Mouse (Mus musculus) intestine, embryonic 16.5 days (tissue): ENCODE results near the gene Aak1. TPM values are rescaled to one million over a fixed set of nuclear protein-coding genes. Genes with fewer than 3 reads are reported as not detected.

Experiments used
- ATAC-seq: fragments of 200-750 bp; cut with Nextera tagmentation; 2 replicates; pipeline ENCODE4 v1.8.0; 2017; ENCODE audit warnings: moderate TSS enrichment, moderate library complexity
- H3K27ac ChIP-seq: fragments of 300-500 bp; sonication (generic); 2 replicates; pipeline ENCODE4 v1.5.1; 2014; ENCODE audit warnings: mild to moderate bottlenecking, low read length
- H3K27me3 ChIP-seq: fragments of 300-500 bp; sonication (generic); replicated peaks from 2 replicates; pipeline ENCODE4 v1.6.1; 2014; ENCODE audit warnings: low read length, control low read depth, mixed read lengths; ENCODE audit not compliant: control insufficient read depth, insufficient read depth
- H3K36me3 ChIP-seq: fragments of 300-500 bp; sonication (generic); 2 replicates; pipeline ENCODE4 v1.6.1; 2014; ENCODE audit warnings: low read length, control low read depth; ENCODE audit not compliant: control insufficient read depth, insufficient read depth
- H3K4me1 ChIP-seq: fragments of 300-500 bp; sonication (generic); 2 replicates; pipeline ENCODE4 v1.6.1; 2014; ENCODE audit warnings: low read length, control low read depth, mixed read lengths; ENCODE audit not compliant: control insufficient read depth, insufficient read depth
- H3K4me2 ChIP-seq: fragments of 300-500 bp; sonication (generic); 2 replicates; pipeline ENCODE4 v1.6.1; 2014; ENCODE audit warnings: low read depth, low read length, control low read depth
- H3K4me3 ChIP-seq: fragments of 300-500 bp; sonication (generic); 2 replicates; pipeline ENCODE4 v1.5.1; 2014; ENCODE audit warnings: mild to moderate bottlenecking, low read length
- H3K9ac ChIP-seq: fragments of 300-500 bp; sonication (generic); 2 replicates; pipeline ENCODE4 v1.6.1; 2014; ENCODE audit warnings: low read depth, low read length
- H3K9me3 ChIP-seq: fragments of 300-500 bp; sonication (generic); 2 replicates; pipeline ENCODE4 v1.6.1; 2016; ENCODE audit warnings: low read length, control low read depth; ENCODE audit not compliant: control insufficient read depth
- WGBS: fragments of 180-500 bp; shearing (Covaris S2); extraction: QIAGEN DNeasy Blood & Tissue Kit; methylation state at CpG from one replicate; pipeline ENCODE4 v1.1.7; 2014; 5-methylcytosine and 5-hydroxymethylcytosine counted together
- polyA plus RNA-seq: library from polyadenylated mRNA; unstranded; fragments of >200 nt; fragmentation: Nextera tagmentation; extraction: Ambion mirVana; gene quantifications from 2 replicates; pipeline ENCODE4 v1.2.1, GENCODE M21; 2015

Aak1 gene
- polyA plus RNA-seq, 1 experiment from 2014 or later, result 7.0 TPM

DNA sequence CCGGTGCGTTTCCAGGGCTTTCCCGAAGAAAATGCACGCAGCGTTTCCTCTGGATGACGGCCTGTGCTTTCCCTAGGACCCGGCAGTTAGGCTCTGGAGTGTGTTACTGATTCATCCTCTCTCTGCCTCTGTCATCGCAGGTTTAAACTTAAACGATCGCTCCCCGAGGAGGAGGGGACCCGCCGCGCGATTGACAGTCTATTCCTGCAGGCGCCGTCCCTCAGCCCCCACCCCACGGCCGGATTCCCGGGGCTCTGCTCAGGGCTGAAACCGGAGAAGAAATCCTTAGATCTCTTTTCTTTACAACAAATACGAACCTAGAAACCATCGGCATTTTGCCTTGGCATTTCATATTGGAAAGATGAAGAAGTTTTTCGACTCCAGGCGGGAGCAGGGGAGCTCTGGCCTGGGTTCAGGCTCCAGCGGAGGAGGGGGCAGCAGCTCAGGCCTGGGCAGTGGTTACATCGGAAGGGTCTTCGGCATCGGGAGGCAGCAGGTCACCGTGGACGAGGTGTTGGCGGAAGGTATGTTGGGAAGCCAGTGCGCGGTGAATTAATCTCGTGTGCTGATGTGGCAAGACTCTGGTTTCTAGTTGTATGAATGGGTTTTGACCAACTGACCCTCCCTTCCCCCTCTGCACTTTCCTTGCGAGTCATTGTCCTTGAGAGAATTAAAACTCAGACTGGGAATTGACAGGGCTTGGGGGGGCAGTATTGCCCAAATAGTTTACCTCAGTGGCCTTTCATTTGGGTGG is 552 bp downstream of the Aak1 start:
- H3K4me1 ChIP-seq, result peaks cover 28% of the 10 kb centered on the region
- peak overlapping the region; percentile 89 for H3K9ac ChIP-seq
- H3K9me3 ChIP-seq, result no peaks in the 10 kb centered on the region
- peak overlapping the region; percentile 66 for H3K4me2 ChIP-seq
- ATAC-seq, result peak; percentile 47
- WGBS, result under 1% methylated on average over 36 of the region's 36 CpGs
- H3K27ac ChIP-seq, result peak overlapping the region; percentile 97
- H3K4me3 ChIP-seq, result peak overlapping the region; percentile 75
- H3K36me3 ChIP-seq, result no peaks in the 10 kb centered on the region
- no peaks in the 10 kb centered on the region for H3K27me3 ChIP-seq

DNA sequence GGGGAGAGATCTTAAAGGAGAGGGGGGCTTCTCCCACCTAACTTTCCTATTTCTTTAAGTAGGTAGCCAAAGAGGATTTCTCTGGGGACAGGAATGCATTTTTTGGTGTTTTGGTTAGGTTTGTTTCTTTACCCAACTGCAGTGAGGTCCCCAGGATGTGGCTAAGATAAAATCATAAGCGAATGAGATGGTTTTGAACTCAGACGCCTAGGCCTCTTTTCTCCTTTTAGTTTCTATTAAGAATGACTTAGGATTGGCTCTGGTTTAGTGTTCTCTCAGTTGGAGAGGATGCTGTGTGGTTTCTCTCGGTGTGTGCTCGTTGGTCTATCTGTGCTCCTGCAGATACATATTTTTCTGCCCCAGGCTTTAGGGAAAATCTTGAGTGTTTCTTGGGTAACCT is 1.3 kb downstream of the Aak1 start:
- no peak for ATAC-seq
- no peaks in the 10 kb centered on the region for H3K36me3 ChIP-seq
- H3K9me3 ChIP-seq, result no peaks in the 10 kb centered on the region
- peak overlapping the region; percentile 97 for H3K27ac ChIP-seq
- peak overlapping the region; percentile 89 for H3K9ac ChIP-seq
- H3K27me3 ChIP-seq, result no peaks in the 10 kb centered on the region
- peaks cover 28% of the 10 kb centered on the region for H3K4me1 ChIP-seq
- peak overlapping the region; percentile 66 for H3K4me2 ChIP-seq
- 20% methylated on average over 4 of the region's 4 CpGs for WGBS
- H3K4me3 ChIP-seq, result peak overlapping the region; percentile 75

DNA sequence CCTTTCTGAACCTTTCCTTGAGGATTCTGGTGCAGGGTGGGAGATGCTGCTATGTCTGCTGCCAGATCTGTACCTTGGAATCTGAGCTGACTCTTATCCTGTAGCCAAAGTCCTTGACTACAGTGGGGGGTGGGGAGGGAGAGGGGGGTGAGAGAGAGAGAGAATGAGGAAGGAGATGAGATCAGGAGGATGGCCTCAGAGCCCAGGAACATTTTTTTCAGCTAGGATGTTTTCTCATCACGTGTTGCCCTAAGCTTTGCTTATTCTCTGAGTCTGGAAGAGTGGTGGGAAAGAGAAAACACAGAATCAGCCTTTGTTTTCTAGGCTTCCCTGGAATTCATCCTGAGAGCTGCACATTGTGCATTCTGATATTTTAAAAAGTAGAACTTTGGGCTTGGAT is 2.2 kb downstream of the Aak1 start:
- H3K27me3 ChIP-seq, result no peaks in the 10 kb centered on the region
- peak overlapping the region; percentile 89 for H3K9ac ChIP-seq

DNA sequence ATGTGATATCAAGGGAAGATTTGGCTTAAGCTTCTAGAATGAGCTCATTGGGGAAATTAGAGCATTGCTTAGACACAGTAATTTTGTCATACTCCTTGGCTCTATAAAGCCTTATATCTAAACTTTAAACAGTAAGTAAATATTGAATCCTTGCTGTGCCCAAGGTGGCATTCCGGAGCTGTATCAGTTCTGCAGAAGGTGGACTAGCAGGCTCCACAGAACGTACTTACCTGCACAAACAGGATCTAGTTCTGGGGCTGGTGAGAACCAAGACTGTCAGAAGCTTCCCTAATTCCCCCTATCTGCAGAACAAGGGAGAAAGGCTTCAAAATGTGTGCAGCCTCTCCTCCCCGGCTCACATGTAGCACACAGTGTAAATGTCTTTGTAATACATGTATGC is 4.6 kb downstream of the Aak1 start:
- Histone ChIP-seq H3K4me3 (no peak overlapping the region), H3K4me1 (peaks cover 24% of the 10 kb centered on the region), H3K27ac (no peak overlapping the region), H3K9ac (no peak overlapping the region), H3K27me3 (no peaks in the 10 kb centered on the region), H3K9me3 (no peaks in the 10 kb centered on the region), H3K36me3 (0 out of 2 replicates have a peak, but pooled peaks cover 2% of the 10 kb centered on the region), H3K4me2 (no peak overlapping the region)
- 72% methylated on average over 3 of the region's 3 CpGs for WGBS
- no peak for ATAC-seq

More for the DNA sequence above, 2.2 kb downstream of the Aak1 start:
- 0% methylated on average over 1 of the region's 1 CpGs for WGBS
- ATAC-seq, result 0 out of 2 replicates have a peak, but pooled peaks have one; percentile 16
- peak overlapping the region; percentile 66 for H3K4me2 ChIP-seq
- 0 out of 2 replicates have a peak, but pooled peaks cover 2% of the 10 kb centered on the region for H3K36me3 ChIP-seq
- peaks cover 28% of the 10 kb centered on the region for H3K4me1 ChIP-seq
- H3K4me3 ChIP-seq, result peak overlapping the region; percentile 75; the same call in 1 of the 2 replicates
- peak overlapping the region; percentile 35; the same call in 1 of the 2 replicates for H3K27ac ChIP-seq
- H3K9me3 ChIP-seq, result no peaks in the 10 kb centered on the region

DNA sequence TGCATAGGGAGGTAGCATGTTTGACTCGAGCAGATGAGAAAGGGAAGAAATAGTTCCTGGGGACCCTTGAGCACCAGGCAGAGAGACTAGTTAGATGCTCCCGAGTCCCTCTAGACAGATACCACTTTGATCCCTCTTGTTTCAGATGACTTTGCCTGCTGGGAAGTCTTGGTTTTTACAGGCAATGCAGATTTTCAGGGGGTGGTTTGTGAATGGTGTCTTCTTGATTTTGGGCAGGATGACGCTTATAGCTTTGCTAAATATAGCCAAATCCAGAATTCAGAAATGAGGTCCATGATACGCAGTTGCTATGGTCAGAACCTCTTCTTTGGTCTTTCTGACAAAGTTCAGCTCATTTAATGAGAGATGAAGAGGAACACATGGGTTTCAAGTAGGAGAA is 5.6 kb downstream of the Aak1 start:
- Histone ChIP-seq H3K27ac (no peak overlapping the region), H3K4me3 (no peak overlapping the region), H3K4me1 (peaks cover 24% of the 10 kb centered on the region), H3K4me2 (no peak overlapping the region), H3K27me3 (no peaks in the 10 kb centered on the region), H3K9me3 (no peaks in the 10 kb centered on the region), H3K9ac (no peak overlapping the region), H3K36me3 (0 out of 2 replicates have a peak, but pooled peaks cover 2% of the 10 kb centered on the region)
- ATAC-seq, result no peak
- 84% methylated on average over 4 of the region's 4 CpGs for WGBS

DNA sequence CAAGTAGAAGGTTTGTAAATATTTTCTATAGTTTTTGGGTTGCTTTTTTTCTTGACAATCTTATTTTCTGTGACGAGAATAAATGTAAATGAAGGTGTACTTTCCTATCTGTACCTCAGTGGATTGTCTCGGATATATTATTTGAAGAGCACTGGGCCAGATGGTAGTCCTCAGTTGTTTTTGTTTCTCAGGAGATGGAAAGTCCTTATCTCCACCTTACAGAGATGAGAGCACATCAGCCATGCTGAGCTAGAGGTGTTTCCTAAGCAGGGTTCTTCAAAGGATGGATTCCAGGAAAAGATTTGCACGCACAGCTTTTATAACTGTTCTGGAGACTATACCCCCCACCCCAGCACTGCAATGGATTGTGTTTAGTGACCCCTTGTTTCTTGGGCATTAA is 9.3 kb downstream of the Aak1 start:
- no peak overlapping the region for H3K27ac ChIP-seq
- no peaks in the 10 kb centered on the region for H3K27me3 ChIP-seq
- no peak overlapping the region for H3K4me3 ChIP-seq
- H3K4me1 ChIP-seq, result peaks cover 1% of the 10 kb centered on the region; the same call in 1 of the 2 replicates
- WGBS, result 87% methylated on average over 3 of the region's 3 CpGs
- no peak for ATAC-seq
- no peak overlapping the region for H3K4me2 ChIP-seq
- H3K9ac ChIP-seq, result no peak overlapping the region
- no peaks in the 10 kb centered on the region for H3K9me3 ChIP-seq
- 0 out of 2 replicates have a peak, but pooled peaks cover 2% of the 10 kb centered on the region for H3K36me3 ChIP-seq

DNA sequence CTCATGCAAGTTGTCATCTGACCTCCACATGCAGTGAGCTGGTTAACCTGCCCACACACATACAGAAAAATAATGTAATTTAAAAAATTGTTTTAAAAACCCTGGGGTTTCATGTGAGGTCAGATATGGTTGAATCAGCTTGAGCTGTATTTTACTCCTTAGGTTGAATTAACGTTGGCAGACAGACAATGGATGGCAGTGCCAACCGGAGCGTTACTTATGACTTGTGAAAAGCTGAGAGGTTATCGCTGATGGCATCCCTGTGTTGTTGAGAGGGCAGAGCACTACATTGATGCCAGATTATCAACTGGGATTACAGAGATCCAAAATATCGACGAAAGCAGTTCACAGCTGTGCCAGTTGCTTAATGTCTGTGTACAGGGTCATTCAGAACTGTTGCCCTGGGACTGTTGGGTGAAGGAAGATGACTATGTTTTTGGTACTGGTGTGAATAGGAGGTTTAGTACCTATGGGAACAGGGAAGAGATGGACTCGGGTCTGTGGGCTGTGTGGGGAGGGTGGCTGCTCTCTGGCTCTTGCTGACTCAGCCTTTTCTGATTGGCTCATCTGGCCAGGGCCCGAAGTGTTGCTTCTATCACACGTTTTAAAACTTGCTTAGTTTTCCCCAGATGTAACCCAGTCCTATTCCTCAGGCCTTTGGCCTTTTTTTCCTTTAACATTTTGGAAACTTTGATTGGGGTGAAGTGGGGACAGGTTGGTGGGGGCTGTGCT is 11.6 kb downstream of the Aak1 start:
- Histone ChIP-seq H3K9ac (no peak overlapping the region), H3K27me3 (no peaks in the 10 kb centered on the region), H3K4me2 (no peak overlapping the region), H3K4me1 (no peaks in the 10 kb centered on the region), H3K27ac (no peak overlapping the region), H3K4me3 (no peak overlapping the region), H3K9me3 (no peaks in the 10 kb centered on the region), H3K36me3 (0 out of 2 replicates have a peak, but pooled peaks cover 2% of the 10 kb centered on the region)
- WGBS, result 86% methylated on average over 9 of the region's 9 CpGs
- ATAC-seq, result no peak

DNA sequence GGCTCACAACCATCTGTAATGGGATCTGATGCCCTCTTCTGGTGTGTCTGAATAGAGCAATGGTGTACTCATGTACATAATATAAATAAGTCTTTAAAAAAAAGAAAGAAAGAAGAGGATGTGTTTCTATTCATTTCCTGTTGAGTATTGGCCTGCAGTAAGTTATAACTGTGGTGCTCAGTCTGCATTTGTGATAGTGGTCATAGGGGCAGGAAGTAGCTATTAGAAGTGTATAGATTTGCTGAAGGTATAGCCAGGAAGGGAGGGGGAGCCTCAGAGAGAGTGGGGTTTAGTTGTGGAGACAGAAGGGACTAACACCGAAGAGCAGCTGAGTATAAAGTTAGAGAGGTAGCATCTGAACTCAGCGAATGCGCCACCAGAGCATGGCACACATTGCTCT is 15.0 kb downstream of the Aak1 start:
- 91% methylated on average over 3 of the region's 3 CpGs for WGBS
- no peak for ATAC-seq

DNA sequence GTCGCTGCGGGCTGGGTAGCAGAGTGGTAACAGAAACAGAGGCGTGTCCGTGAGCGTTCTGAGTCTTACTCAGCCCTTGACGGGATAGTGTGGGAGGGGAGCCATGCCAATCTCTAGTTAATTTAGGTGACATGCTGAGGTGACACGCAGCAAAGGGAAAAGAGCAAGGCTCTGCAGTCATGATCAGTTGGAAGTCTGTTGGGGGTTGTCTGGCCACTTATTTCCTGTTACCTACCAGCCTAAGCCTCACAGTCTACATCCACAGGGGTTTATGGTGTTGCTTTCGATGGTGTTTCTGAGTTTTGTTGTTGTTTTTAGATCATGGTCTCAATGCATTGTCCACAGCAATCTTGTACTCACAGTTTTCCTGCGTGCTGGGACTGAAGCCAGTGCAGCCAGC is 21.0 kb downstream of the Aak1 start:
- WGBS, result 86% methylated on average over 9 of the region's 9 CpGs
- no peak overlapping the region for H3K9ac ChIP-seq

More for the DNA sequence above, 15.0 kb downstream of the Aak1 start:
- Histone ChIP-seq H3K9ac (no peak overlapping the region), H3K4me3 (no peak overlapping the region), H3K36me3 (no peaks in the 10 kb centered on the region), H3K27ac (no peak overlapping the region), H3K27me3 (no peaks in the 10 kb centered on the region), H3K4me1 (0 out of 2 replicates have a peak, but pooled peaks cover 2% of the 10 kb centered on the region), H3K4me2 (no peak overlapping the region), H3K9me3 (no peaks in the 10 kb centered on the region)

More for the DNA sequence above, 21.0 kb downstream of the Aak1 start:
- H3K4me1 ChIP-seq, result 0 out of 2 replicates have a peak, but pooled peaks cover 5% of the 10 kb centered on the region
- H3K27ac ChIP-seq, result no peak overlapping the region
- H3K36me3 ChIP-seq, result no peaks in the 10 kb centered on the region
- no peak overlapping the region for H3K4me2 ChIP-seq
- H3K9me3 ChIP-seq, result no peaks in the 10 kb centered on the region
- no peaks in the 10 kb centered on the region for H3K27me3 ChIP-seq
- H3K4me3 ChIP-seq, result no peak overlapping the region
- no peak for ATAC-seq
